Mouse (Mus musculus) leukemia stem cell, adult 10-12 weeks (primary cell): ENCODE measurements around the gene 1110004F10Rik. TPM values are rescaled to one million over a fixed set of nuclear protein-coding genes. Genes with fewer than 3 reads are reported as not detected.

Experiments
- polyA plus RNA-seq: library from polyadenylated mRNA; stranded (reverse); fragments of >175 nt; gene quantifications from 2 replicates; pipeline ENCODE4 v1.2.3, GENCODE M21; 2012; ENCODE audit warnings: low replicate concordance

1110004F10Rik gene
- 14.4 and 18.1 TPM in 2 replicates for polyA plus RNA-seq

GRCm38 (mm10) chr7:116039196-116039537, at the start of gene 1110004F10Rik:
Gene 1110004F10Rik, plus strand, starts transcription at chr7:116039397.

GRCm38 (mm10) chr7:116038511-116038910, 686 bp upstream of the 1110004F10Rik start, which contains the start of gene Sox6:
Gene Sox6, minus strand, starts transcription at chr7:116038796.

GRCm38 (mm10) chr7:116084366-116084765, 45.2 kb downstream of the 1110004F10Rik start, which contains the start of gene Gm4353:
Gene Gm4353, minus strand, starts transcription at chr7:116084635.

Other genes starting within 250 kb of the 1110004F10Rik start
- gene Sox6, start 601 bp upstream of the 1110004F10Rik start, polyA plus RNA-seq: 2.4 and 6.1 TPM in 2 replicates
- gene Gm4353, start 45.2 kb downstream of the 1110004F10Rik start, polyA plus RNA-seq: 0.24 and 3.8 TPM in 2 replicates